Mouse (Mus musculus) urinary bladder, postnatal 25 days (tissue): ENCODE data around the gene Ankrd33.

Experiments
- DNase-seq: peaks from one replicate; pipeline ENCODE4 v3.0.0; 2022; ENCODE audit warnings: low spot score

Gene Ankrd33

GRCm38 (mm10) chr15:101147115-101147909 lies 31.8 kb downstream of the Ankrd33 start:
- DNase-seq = no peak

GRCm38 (mm10) chr15:101147910-101148273 lies 32.3 kb downstream of the Ankrd33 start:
- no peak for DNase-seq

DNA sequence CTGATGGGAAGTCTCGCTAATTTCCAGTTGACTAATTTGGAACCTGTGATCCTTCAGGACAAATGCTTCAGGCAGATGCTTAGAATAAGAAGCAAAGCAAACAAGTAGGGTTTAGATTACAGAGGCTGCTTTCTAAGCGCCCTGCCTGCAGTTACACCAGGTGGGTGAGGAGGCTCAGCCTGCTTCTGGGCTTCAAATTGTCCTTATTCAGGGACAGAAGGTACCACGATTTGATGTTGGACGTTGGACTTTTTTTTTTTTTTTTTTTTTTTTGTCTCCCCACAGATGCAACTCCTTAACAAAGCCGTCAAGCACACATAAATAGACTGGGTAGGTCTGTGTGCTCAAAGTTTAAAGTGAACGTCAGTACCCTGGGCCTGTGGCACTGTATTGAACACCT lies 33.0 kb downstream of the Ankrd33 start:
- no peak for DNase-seq

- no peak for DNase-seq
These were observed 36.1 kb downstream of the Ankrd33 start for GRCm38 (mm10) chr15:101151409-101152261.

- DNase-seq = no peak
These were observed 39.4 kb downstream of the Ankrd33 start for GRCm38 (mm10) chr15:101154700-101155616.

- DNase-seq = no peak
These were observed 44.6 kb downstream of the Ankrd33 start for GRCm38 (mm10) chr15:101160128-101160527.

DNA sequence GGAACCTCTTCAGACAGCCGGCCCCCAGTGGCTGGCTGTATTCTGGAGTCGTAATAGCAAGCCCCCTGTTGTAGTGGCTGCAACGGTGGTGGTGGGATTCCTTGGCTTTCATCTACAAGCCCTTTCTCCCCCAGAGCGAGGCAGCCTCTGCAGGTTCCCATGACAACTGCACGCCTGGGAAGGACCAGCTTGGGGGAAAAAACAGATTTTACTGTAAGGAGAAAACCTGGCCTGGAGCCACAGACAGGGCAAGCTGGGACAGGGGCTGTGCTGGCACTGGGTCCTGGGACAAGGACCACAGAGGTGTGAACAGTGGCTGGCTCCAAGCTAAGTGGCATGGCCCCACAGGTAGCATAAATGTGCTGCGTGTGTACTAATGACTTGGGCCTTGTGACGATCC lies 45.0 kb downstream of the Ankrd33 start:
- DNase-seq = no peak

- DNase-seq = no peak
These were observed 46.0 kb downstream of the Ankrd33 start for GRCm38 (mm10) chr15:101161534-101161933.

- DNase-seq = no peak
These were observed 47.5 kb downstream of the Ankrd33 start for GRCm38 (mm10) chr15:101163056-101163458.

DNA sequence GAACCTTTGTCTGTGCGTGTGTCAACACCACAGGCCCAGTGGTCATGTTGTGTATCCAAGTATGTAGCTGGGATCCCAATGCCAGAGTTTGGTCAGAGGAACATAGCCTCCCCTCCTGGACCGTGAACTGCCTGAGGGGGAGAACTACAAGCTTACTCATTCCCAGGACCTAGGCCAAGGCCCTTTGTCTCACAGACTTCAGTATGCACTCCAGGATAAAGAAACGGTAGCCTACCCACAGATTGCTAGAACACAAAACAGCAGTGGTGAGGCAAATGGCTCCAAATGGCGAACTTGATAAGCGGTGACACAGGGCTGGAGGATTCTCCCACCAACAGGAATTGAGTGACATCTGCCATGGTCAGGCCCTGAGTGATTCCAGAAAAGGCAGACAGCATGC lies 48.3 kb downstream of the Ankrd33 start:
- DNase-seq = no peak

DNA sequence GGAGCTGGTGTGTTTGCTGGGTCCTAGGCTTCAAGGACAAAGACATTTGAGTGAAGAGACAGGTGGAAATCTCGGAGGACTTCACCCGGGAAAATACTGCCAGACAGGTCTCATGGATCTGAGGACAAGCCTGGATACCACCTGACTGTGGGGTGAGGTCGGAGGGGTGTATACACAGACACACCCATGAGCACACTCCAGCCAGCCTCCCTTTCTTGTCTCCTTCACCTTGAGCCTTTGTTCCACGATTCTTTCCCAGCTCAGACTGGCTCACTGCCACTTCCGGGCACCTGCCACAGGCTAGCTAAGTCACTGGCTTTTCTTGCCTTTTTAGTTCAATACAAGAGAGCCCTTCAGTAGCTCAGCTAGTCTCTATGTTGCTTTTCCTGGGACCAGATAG lies 48.7 kb downstream of the Ankrd33 start:
- no peak for DNase-seq

DNA sequence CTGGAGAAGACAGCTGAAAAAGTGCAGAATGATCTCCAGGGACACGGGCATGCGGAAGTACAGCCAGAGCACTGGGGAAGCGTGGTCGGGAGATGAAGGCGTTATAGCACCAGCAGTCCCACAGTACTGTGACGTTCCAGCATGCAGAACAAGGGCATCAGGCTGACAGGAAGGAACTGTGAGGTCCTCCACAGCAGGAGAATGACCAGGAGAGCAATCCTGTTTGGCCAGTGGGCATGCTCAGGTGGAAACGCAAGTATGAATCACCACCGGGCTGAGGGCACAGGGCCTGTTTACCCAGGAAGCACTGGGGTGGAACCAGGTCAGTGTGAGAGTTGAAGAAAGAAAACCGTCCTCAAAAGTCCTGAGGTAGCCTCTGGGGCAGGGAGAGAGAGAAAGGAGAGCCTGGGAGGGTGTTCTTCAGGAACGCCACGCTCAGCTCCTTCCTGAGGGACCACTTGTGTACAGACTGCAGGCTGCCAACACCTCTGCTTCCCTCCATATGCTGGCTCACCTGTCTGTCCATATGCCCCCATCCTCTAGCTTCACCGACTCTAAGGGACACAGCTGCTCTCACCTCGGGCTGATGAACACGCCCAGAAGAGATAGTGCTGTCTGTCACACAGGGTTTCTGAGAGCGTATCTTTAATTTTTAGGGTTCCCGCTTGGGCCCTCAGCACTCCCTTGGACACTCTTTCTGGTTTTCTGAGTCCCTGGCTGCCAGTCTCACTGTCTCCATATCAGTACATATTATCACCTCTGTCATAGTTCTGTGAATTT lies 50.3 kb downstream of the Ankrd33 start:
- no peak for DNase-seq

DNA sequence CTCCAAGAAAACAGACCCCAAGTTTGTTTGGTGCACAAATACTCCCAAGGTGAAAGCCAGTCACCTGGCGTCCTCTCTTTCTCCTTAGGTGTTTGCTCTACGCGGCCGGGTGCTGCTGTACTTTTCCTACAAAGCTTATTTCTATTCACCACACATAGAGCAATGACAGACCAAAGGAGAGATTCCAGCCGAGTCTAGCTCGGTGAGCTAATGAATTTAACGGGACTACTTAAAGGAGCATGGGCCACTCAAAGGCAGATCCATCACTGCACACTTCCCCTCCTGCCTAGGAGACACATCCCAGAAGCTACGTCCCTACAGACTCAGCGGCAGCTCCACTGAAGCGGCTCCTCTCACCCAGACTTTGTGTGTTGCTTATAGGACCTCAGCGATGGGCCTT lies 52.0 kb downstream of the Ankrd33 start:
- DNase-seq = no peak
